Mouse (Mus musculus) heart, embryonic 15.5 days (tissue): ENCODE measurements at regions not wholly inside any gene's neighbourhood (a gene's known extent, or its start where the extent isn't known, plus 50 kb on each side); places are given as distances from the start of the nearest gene placed in this dataset.
A peak's percentile ranks its signal among the peaks of the same experiment; 100 is the strongest.

Experiments
- ATAC-seq: fragments of 200-750 bp; cut with Nextera tagmentation; replicated peaks from 2 replicates; pipeline ENCODE4 v1.8.0; 2017; ENCODE audit warnings: low read depth, moderate TSS enrichment; ENCODE audit not compliant: insufficient number of reproducible peaks, insufficient read depth, low FRiP score
- H3K27ac ChIP-seq: fragments of 300-500 bp; sonication (generic); 2 replicates; pipeline ENCODE4 v1.5.1; 2015; ENCODE audit warnings: mild to moderate bottlenecking, inconsistent platforms
- H3K27me3 ChIP-seq: fragments of 300-500 bp; sonication (generic); 2 replicates; pipeline ENCODE4 v1.6.1; 2015; ENCODE audit warnings: inconsistent platforms
- H3K36me3 ChIP-seq: fragments of 300-500 bp; sonication (generic); 2 replicates; pipeline ENCODE4 v1.6.1; 2015; ENCODE audit warnings: mild to moderate bottlenecking, inconsistent platforms
- H3K4me1 ChIP-seq: fragments of 300-500 bp; sonication (generic); replicated peaks from 2 replicates; pipeline ENCODE4 v1.6.1; 2015; ENCODE audit warnings: inconsistent platforms
- H3K4me2 ChIP-seq: fragments of 300-500 bp; sonication (generic); 2 replicates; pipeline ENCODE4 v1.6.1; 2015; ENCODE audit warnings: inconsistent platforms, mild to moderate bottlenecking, moderate library complexity
- H3K4me3 ChIP-seq: fragments of 300-500 bp; sonication (generic); 2 replicates; pipeline ENCODE4 v1.5.1; 2015; ENCODE audit warnings: mild to moderate bottlenecking, inconsistent platforms
- H3K9ac ChIP-seq: fragments of 300-500 bp; sonication (generic); 2 replicates; pipeline ENCODE4 v1.6.1; 2015; ENCODE audit warnings: mild to moderate bottlenecking, inconsistent platforms
- H3K9me3 ChIP-seq: fragments of 300-500 bp; sonication (generic); replicated peaks from 2 replicates; pipeline ENCODE4 v1.6.1; 2016; ENCODE audit warnings: inconsistent platforms
- WGBS: fragments of 180-500 bp; shearing (Covaris S2); methylation state at CpG from one replicate; pipeline ENCODE4 v1.1.7; 2015; ENCODE audit warnings: mixed read lengths; 5-methylcytosine and 5-hydroxymethylcytosine counted together

- Histone ChIP-seq H3K27me3 (no peaks in the 10 kb centered on the region), H3K4me1 (no peaks in the 10 kb centered on the region), H3K27ac (no peak overlapping the region), H3K4me3 (no peak overlapping the region), H3K36me3 (no peaks in the 10 kb centered on the region), H3K9ac (no peak overlapping the region), H3K4me2 (no peak overlapping the region), H3K9me3 (no peaks in the 10 kb centered on the region)
- no peak for ATAC-seq
- 96% methylated on average over 1 of the region's 1 CpGs for WGBS
These were observed 407.4 kb upstream of the Pik3r1 start for GRCm38 (mm10) chr13:102175406-102175805.

GRCm38 (mm10) chr13:102176456-102176855 lies 408.4 kb upstream of the Pik3r1 start:
- Histone ChIP-seq H3K36me3 (no peaks in the 10 kb centered on the region), H3K9ac (no peak overlapping the region), H3K4me3 (no peak overlapping the region), H3K27ac (no peak overlapping the region), H3K4me2 (no peak overlapping the region), H3K27me3 (no peaks in the 10 kb centered on the region), H3K4me1 (no peaks in the 10 kb centered on the region), H3K9me3 (no peaks in the 10 kb centered on the region)
- 62% methylated on average over 2 of the region's 2 CpGs for WGBS
- ATAC-seq: no peak

GRCm38 (mm10) chr13:102194716-102195115 lies 426.7 kb upstream of the Pik3r1 start:
- Histone ChIP-seq H3K4me1 (no peaks in the 10 kb centered on the region), H3K27me3 (no peaks in the 10 kb centered on the region), H3K4me2 (no peak overlapping the region), H3K9ac (no peak overlapping the region), H3K36me3 (no peaks in the 10 kb centered on the region), H3K27ac (no peak overlapping the region), H3K9me3 (no peaks in the 10 kb centered on the region), H3K4me3 (no peak overlapping the region)
- no peak for ATAC-seq

GRCm38 (mm10) chr13:102202301-102202700 lies 434.3 kb upstream of the Pik3r1 start:
- H3K27me3 ChIP-seq: no peaks in the 10 kb centered on the region
- H3K27ac ChIP-seq: no peak overlapping the region
- H3K9me3 ChIP-seq: no peaks in the 10 kb centered on the region
- no peaks in the 10 kb centered on the region for H3K36me3 ChIP-seq
- no peaks in the 10 kb centered on the region for H3K4me1 ChIP-seq
- H3K4me2 ChIP-seq: no peak overlapping the region
- H3K4me3 ChIP-seq: no peak overlapping the region
- no peak for ATAC-seq
- no peak overlapping the region for H3K9ac ChIP-seq
- 83% methylated on average over 1 of the region's 1 CpGs for WGBS

- H3K36me3 ChIP-seq: no peaks in the 10 kb centered on the region
- no peak overlapping the region for H3K27ac ChIP-seq
- no peaks in the 10 kb centered on the region for H3K9me3 ChIP-seq
- H3K27me3 ChIP-seq: no peaks in the 10 kb centered on the region
- no peak overlapping the region for H3K9ac ChIP-seq
- no peaks in the 10 kb centered on the region for H3K4me1 ChIP-seq
- 89% methylated on average over 11 of the region's 11 CpGs for WGBS
- no peak overlapping the region for H3K4me3 ChIP-seq
- no peak overlapping the region for H3K4me2 ChIP-seq
- no peak for ATAC-seq
These were observed 450.5 kb upstream of the Pik3r1 start for GRCm38 (mm10) chr13:102218486-102218885.

- Histone ChIP-seq H3K4me3 (no peak overlapping the region), H3K36me3 (no peaks in the 10 kb centered on the region), H3K27ac (no peak overlapping the region), H3K4me1 (peaks cover 10% of the 10 kb centered on the region; the same call in 1 of the 2 replicates), H3K27me3 (no peaks in the 10 kb centered on the region), H3K9ac (no peak overlapping the region), H3K9me3 (no peaks in the 10 kb centered on the region), H3K4me2 (no peak overlapping the region)
- no peak for ATAC-seq
- WGBS: 63% methylated on average over 7 of the region's 7 CpGs
These were observed 462.3 kb upstream of the Cd180 start for GRCm38 (mm10) chr13:102231048-102231447.

GRCm38 (mm10) chr13:102232291-102232936 lies 460.9 kb upstream of the Cd180 start:
- Histone ChIP-seq H3K4me3 (no peak overlapping the region), H3K9ac (no peak overlapping the region), H3K4me1 (peaks cover 10% of the 10 kb centered on the region; the same call in 1 of the 2 replicates), H3K27ac (peak overlapping the region; percentile 58), H3K4me2 (no peak overlapping the region), H3K9me3 (no peaks in the 10 kb centered on the region), H3K27me3 (no peaks in the 10 kb centered on the region), H3K36me3 (no peaks in the 10 kb centered on the region)
- peak; percentile 53 for ATAC-seq
- 52% methylated on average over 4 of the region's 4 CpGs for WGBS

GRCm38 (mm10) chr13:102250884-102251283 lies 442.5 kb upstream of the Cd180 start:
- Histone ChIP-seq H3K4me3 (no peak overlapping the region), H3K4me2 (no peak overlapping the region), H3K36me3 (no peaks in the 10 kb centered on the region), H3K9me3 (no peaks in the 10 kb centered on the region), H3K9ac (no peak overlapping the region), H3K27me3 (no peaks in the 10 kb centered on the region), H3K4me1 (no peaks in the 10 kb centered on the region), H3K27ac (no peak overlapping the region)
- 83% methylated on average over 2 of the region's 2 CpGs for WGBS
- ATAC-seq: no peak

GRCm38 (mm10) chr13:102251709-102252108 lies 441.6 kb upstream of the Cd180 start:
- Histone ChIP-seq H3K4me3 (no peak overlapping the region), H3K27ac (no peak overlapping the region), H3K9ac (no peak overlapping the region), H3K4me2 (no peak overlapping the region), H3K9me3 (no peaks in the 10 kb centered on the region), H3K4me1 (no peaks in the 10 kb centered on the region), H3K36me3 (no peaks in the 10 kb centered on the region), H3K27me3 (no peaks in the 10 kb centered on the region)
- no peak for ATAC-seq
- 88% methylated on average over 5 of the region's 5 CpGs for WGBS

- WGBS: 75% methylated on average over 7 of the region's 7 CpGs
- no peak overlapping the region for H3K9ac ChIP-seq
- no peak for ATAC-seq
- no peak overlapping the region for H3K4me2 ChIP-seq
- no peak overlapping the region for H3K4me3 ChIP-seq
- no peaks in the 10 kb centered on the region for H3K27me3 ChIP-seq
- H3K4me1 ChIP-seq: no peaks in the 10 kb centered on the region
- H3K9me3 ChIP-seq: no peaks in the 10 kb centered on the region
- no peaks in the 10 kb centered on the region for H3K36me3 ChIP-seq
- no peak overlapping the region for H3K27ac ChIP-seq
These were observed 437.7 kb upstream of the Cd180 start for GRCm38 (mm10) chr13:102255401-102256371.

GRCm38 (mm10) chr13:102258207-102258606 lies 435.2 kb upstream of the Cd180 start:
- no peaks in the 10 kb centered on the region for H3K9me3 ChIP-seq
- ATAC-seq: no peak
- 91% methylated on average over 8 of the region's 8 CpGs for WGBS
- H3K9ac ChIP-seq: no peak overlapping the region
- H3K27ac ChIP-seq: no peak overlapping the region
- no peaks in the 10 kb centered on the region for H3K4me1 ChIP-seq
- no peak overlapping the region for H3K4me3 ChIP-seq
- no peaks in the 10 kb centered on the region for H3K36me3 ChIP-seq
- H3K4me2 ChIP-seq: no peak overlapping the region
- no peaks in the 10 kb centered on the region for H3K27me3 ChIP-seq
